ENCODE assay signal across 11 mouse cellular contexts in the genomic region with DNA sequence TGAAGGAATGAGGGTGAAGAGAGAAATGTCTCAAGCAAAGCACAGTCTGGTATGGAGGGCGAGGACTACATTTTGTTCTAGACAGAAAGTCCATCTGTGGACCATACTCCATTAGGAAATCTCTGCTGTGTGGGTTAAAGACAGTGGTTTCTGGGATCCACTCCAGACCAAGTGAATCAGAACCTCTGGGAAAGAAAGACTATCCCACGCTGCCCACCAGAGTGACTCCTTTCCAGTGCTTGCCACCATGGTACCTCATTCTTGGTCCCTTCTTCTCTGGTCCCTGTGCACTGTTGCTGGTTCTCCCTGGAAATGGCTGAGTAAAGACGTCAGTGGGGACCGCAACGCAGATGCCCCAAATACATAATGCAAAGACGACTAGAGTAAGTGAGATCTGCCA.
"Had no signal": no experiment of that assay in that cellular context is flagged by ENCODE, and none has a peak within 500 bp of the region (broad histone marks: within the 10 kb centered on the region; RNA-seq: fewer than 3 reads in every experiment).

No protein-coding gene starts in this region.

- ATAC-seq: midbrain, embryonic 15.5 days had no signal

- DNase-seq: kidney, adult 18-20 months; kidney, adult 9 months; kidney, postnatal 14 days; kidney, postnatal 4 days; liver, embryonic 13.5 days; lung, adult 2 months; spleen, adult 18-20 months; thymus, adult 18-20 months; thymus, postnatal 14 days; thymus, postnatal 4 days had no signal
